Mouse (Mus musculus) thymus, adult 2 months (tissue): ENCODE measurements around the gene Muc5b. TPM values are rescaled to one million over a fixed set of nuclear protein-coding genes. Genes with fewer than 3 reads are reported as not detected.

Source experiments
- DNase-seq: peaks from one replicate; pipeline ENCODE4 v3.0.0; 2021
- H3K27ac ChIP-seq: fragments of 200-500 bp; 2 replicates; pipeline ENCODE4 v1.5.1; 2012; ENCODE audit warnings: low read length, control low read depth; ENCODE audit not compliant: control insufficient read depth, insufficient read depth
- H3K27me3 ChIP-seq: fragments of 200-500 bp; 2 replicates; pipeline ENCODE4 v1.6.1; 2012; ENCODE audit warnings: mild to moderate bottlenecking, low read length, moderate library complexity, mixed read lengths; ENCODE audit not compliant: control insufficient read depth, insufficient read depth
- H3K36me3 ChIP-seq: fragments of 200-500 bp; 2 replicates; pipeline ENCODE4 v1.6.1; 2012; ENCODE audit warnings: mild to moderate bottlenecking, low read length, moderate library complexity; ENCODE audit not compliant: control insufficient read depth, insufficient read depth
- H3K4me1 ChIP-seq: fragments of 200-500 bp; replicated peaks from 2 replicates; pipeline ENCODE4 v1.6.1; 2012; ENCODE audit warnings: low read length; ENCODE audit not compliant: control insufficient read depth, insufficient read depth
- H3K4me3 ChIP-seq: fragments of 200-500 bp; 2 replicates; pipeline ENCODE4 v1.5.1; 2012; ENCODE audit warnings: mild to moderate bottlenecking, low read length, control low read depth, moderate library complexity; ENCODE audit not compliant: control insufficient read depth, insufficient read depth
- CTCF ChIP-seq: fragments of 200-500 bp; IDR thresholded peaks from 2 replicates; pipeline ENCODE4 v1.5.1; 2012; ENCODE audit warnings: mild to moderate bottlenecking, control low read depth, low read length, moderate library complexity, borderline replicate concordance; ENCODE audit not compliant: control insufficient read depth, poor library complexity, insufficient read depth; ENCODE audit errors: extremely low read depth
- POLR2A ChIP-seq: fragments of 200-500 bp; IDR thresholded peaks from 2 replicates; pipeline ENCODE4 v1.6.1; 2012; ENCODE audit warnings: mild to moderate bottlenecking, low read length, control low read depth, moderate library complexity; ENCODE audit not compliant: control insufficient read depth, poor library complexity, insufficient read depth; ENCODE audit errors: extremely low read depth
- WGBS: fragments of 180-500 bp; shearing (Covaris S2); methylation state at CpG from one replicate; pipeline ENCODE4 v1.1.7; 2018; 5-methylcytosine and 5-hydroxymethylcytosine counted together
- polyA plus RNA-seq: library from polyadenylated mRNA; depleted of rRNA; stranded (reverse); fragments of >200 nt; gene quantifications from 2 replicates; pipeline ENCODE4 v1.2.3, GENCODE M21; 2012

Gene Muc5b
- polyA plus RNA-seq, 1 experiment, result 0.50 TPM

- no peak for TF ChIP-seq CTCF
- no peak for TF ChIP-seq POLR2A
- H3K4me1 ChIP-seq, result no peaks in the 10 kb centered on the region
- DNase-seq, result no peak
- peaks cover 56% of the 10 kb centered on the region for H3K36me3 ChIP-seq
- WGBS, result 98% methylated on average over 7 of the region's 7 CpGs
- H3K27ac ChIP-seq, result no peak overlapping the region
- H3K27me3 ChIP-seq, result no peaks in the 10 kb centered on the region
- H3K4me3 ChIP-seq, result no peak overlapping the region
Observed at GRCm38 (mm10) chr7:141892151-141892550, 53.3 kb downstream of the Muc5b start.

- peak overlapping the region; percentile 82 for H3K4me3 ChIP-seq
- no peak for TF ChIP-seq CTCF
- TF ChIP-seq POLR2A, result no peak
- H3K36me3 ChIP-seq, result no peaks in the 10 kb centered on the region
- H3K27me3 ChIP-seq, result no peaks in the 10 kb centered on the region; the same call in 1 of the 2 replicates
- WGBS, result under 1% methylated on average over 16 of the region's 16 CpGs
- no peak for DNase-seq
- peak overlapping the region; percentile 4; the same call in 1 of the 2 replicates for H3K27ac ChIP-seq
- H3K4me1 ChIP-seq, result peaks cover 11% of the 10 kb centered on the region
Observed at GRCm38 (mm10) chr7:141901825-141902224, 63.0 kb downstream of the Muc5b start.

GRCm38 (mm10) chr7:141902269-141902729 lies 63.4 kb downstream of the Muc5b start:
- Histone ChIP-seq H3K36me3 (no peaks in the 10 kb centered on the region), H3K27me3 (no peaks in the 10 kb centered on the region; the same call in 1 of the 2 replicates), H3K4me3 (peak overlapping the region; percentile 82), H3K27ac (peak overlapping the region; percentile 26; the same call in 1 of the 2 replicates), H3K4me1 (peaks cover 11% of the 10 kb centered on the region)
- peak; percentile 79 for TF ChIP-seq POLR2A
- peak; percentile 69; the same call in 1 of the 2 replicates for TF ChIP-seq CTCF
- peak; percentile 100 for DNase-seq
- WGBS, result under 1% methylated on average over 44 of the region's 44 CpGs

GRCm38 (mm10) chr7:141902791-141903190 lies 63.9 kb downstream of the Muc5b start:
- no peaks in the 10 kb centered on the region; the same call in 1 of the 2 replicates for H3K27me3 ChIP-seq
- H3K4me3 ChIP-seq, result peak overlapping the region; percentile 34
- no peaks in the 10 kb centered on the region for H3K36me3 ChIP-seq
- no peak for TF ChIP-seq POLR2A
- H3K4me1 ChIP-seq, result peaks cover 11% of the 10 kb centered on the region
- peak overlapping the region; percentile 26; the same call in 1 of the 2 replicates for H3K27ac ChIP-seq
- 90% methylated on average over 4 of the region's 4 CpGs for WGBS
- DNase-seq, result peak; percentile 9

GRCm38 (mm10) chr7:141908591-141908990 lies 69.7 kb downstream of the Muc5b start:
- 86% methylated on average over 6 of the region's 6 CpGs for WGBS

GRCm38 (mm10) chr7:141911305-141911704 lies 72.4 kb downstream of the Muc5b start:
- WGBS, result 54% methylated on average over 3 of the region's 3 CpGs
- no peaks in the 10 kb centered on the region for H3K27me3 ChIP-seq
- H3K4me1 ChIP-seq, result no peaks in the 10 kb centered on the region
- H3K4me3 ChIP-seq, result no peak overlapping the region
- H3K27ac ChIP-seq, result no peak overlapping the region
- no peak for DNase-seq
- TF ChIP-seq POLR2A (no peak), CTCF (no peak)
- H3K36me3 ChIP-seq, result no peaks in the 10 kb centered on the region

More at GRCm38 (mm10) chr7:141908591-141908990, 69.7 kb downstream of the Muc5b start:
- TF ChIP-seq CTCF (no peak), POLR2A (no peak)
- no peaks in the 10 kb centered on the region for H3K36me3 ChIP-seq
- no peak for DNase-seq
- H3K4me3 ChIP-seq, result no peak overlapping the region
- H3K4me1 ChIP-seq, result no peaks in the 10 kb centered on the region
- H3K27ac ChIP-seq, result no peak overlapping the region
- no peaks in the 10 kb centered on the region; the same call in 1 of the 2 replicates for H3K27me3 ChIP-seq

GRCm38 (mm10) chr7:141918407-141918806 lies 79.5 kb downstream of the Muc5b start, which contains the start of gene Tollip:
Gene Tollip (minus strand): TSS chr7:141918507.
- H3K36me3 ChIP-seq, result no peaks in the 10 kb centered on the region
- H3K27ac ChIP-seq, result no peak within 1 kb of the TSS
- H3K4me1 ChIP-seq, result no peaks in the 10 kb centered on the region
- WGBS, result 90% methylated on average over 2 of the region's 2 CpGs
- no peak for TF ChIP-seq POLR2A
- TF ChIP-seq CTCF, result no peak
- DNase-seq, result no peak
- no peaks in the 10 kb centered on the region for H3K27me3 ChIP-seq
- H3K4me3 ChIP-seq, result no peak within 1 kb of the TSS
